ENCODE assay signal across 9 mouse cellular contexts in the genomic region with DNA sequence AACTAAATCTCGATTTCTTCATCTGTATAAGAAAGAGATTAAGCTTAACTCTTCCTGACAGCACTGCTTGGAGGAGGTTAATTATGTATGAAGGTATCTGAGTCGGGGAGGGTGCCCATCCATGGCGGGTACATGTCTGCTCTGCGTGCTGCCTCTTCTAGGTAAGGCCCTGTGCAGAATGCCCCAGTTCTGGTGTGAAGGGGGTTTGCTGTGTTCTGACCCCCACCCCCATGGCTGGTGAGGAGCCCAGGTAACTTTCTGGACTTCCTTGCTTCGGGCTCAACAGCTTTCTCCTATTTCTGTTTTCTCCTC. TPM values are rescaled to one million over a fixed set of nuclear protein-coding genes. Genes with fewer than 3 reads are reported as not detected.
A peak's percentile ranks its signal among the peaks of the same experiment; 100 is the strongest.
DNase-seq lines count a peak whose midpoint lies in the region; ATAC-seq lines count a peak whose summit lies in the region.
"Had no signal": no experiment of that assay in that cellular context is flagged by ENCODE, and none has a peak within 500 bp of the region (broad histone marks: within the 10 kb centered on the region; RNA-seq: fewer than 3 reads in every experiment).

No protein-coding gene starts in this region.

- peak overlapping the region; percentile 28 for H3K4me2 ChIP-seq in embryonic facial prominence, embryonic 12.5 days (replicated peaks)
- no peak overlapping the region for H3K4me2 ChIP-seq in intestine, embryonic 14.5 days (ENCODE audit: low read length)
- H3K4me2 ChIP-seq in midbrain, embryonic 16.5 days (ENCODE audit: low read length), result peak overlapping the region; percentile 44

- H3K27ac ChIP-seq in embryonic facial prominence, embryonic 12.5 days, result no peak overlapping the region
- no peak overlapping the region for H3K27ac ChIP-seq in intestine, embryonic 14.5 days (ENCODE audit: low read depth)
- H3K27ac ChIP-seq in midbrain, embryonic 16.5 days (ENCODE audit: low read length), result peak overlapping the region; percentile 43

- H3K9ac ChIP-seq in embryonic facial prominence, embryonic 12.5 days, result peak overlapping the region; percentile 29
- no peak overlapping the region for H3K9ac ChIP-seq in intestine, embryonic 14.5 days (ENCODE audit: low read length)
- H3K9ac ChIP-seq in midbrain, embryonic 16.5 days (ENCODE audit: low read depth, low read length), result peak overlapping the region; percentile 42

- ATAC-seq in embryonic facial prominence, embryonic 12.5 days (ENCODE audit: insufficient number of reproducible peaks, insufficient read depth, low FRiP score, low TSS enrichment), result peak; percentile 71; the same call in 1 of the 2 replicates
- peak; percentile 28; the same call in 1 of the 2 replicates for ATAC-seq in intestine, embryonic 14.5 days (replicated peaks; ENCODE audit: low FRiP score, low TSS enrichment, low read depth)
- ATAC-seq in midbrain, embryonic 16.5 days, result peak; percentile 63

- H3K9me3 ChIP-seq in embryonic facial prominence, embryonic 12.5 days, result no peaks in the 10 kb centered on the region
- no peaks in the 10 kb centered on the region for H3K9me3 ChIP-seq in intestine, embryonic 14.5 days (ENCODE audit: control insufficient read depth, low read length)
- H3K9me3 ChIP-seq in midbrain, embryonic 16.5 days (replicated peaks; ENCODE audit: control insufficient read depth, low read length, poor library complexity, severe bottlenecking), result no peaks in the 10 kb centered on the region

- WGBS in embryonic facial prominence, embryonic 12.5 days, result 56% methylated on average over 5 of the region's 5 CpGs
- 72% methylated on average over 5 of the region's 5 CpGs for WGBS in intestine, embryonic 14.5 days
- 35% methylated on average over 5 of the region's 5 CpGs for WGBS in midbrain, embryonic 16.5 days

- no peak overlapping the region for H3K4me3 ChIP-seq in embryonic facial prominence, embryonic 12.5 days
- no peak overlapping the region for H3K4me3 ChIP-seq in intestine, embryonic 14.5 days (ENCODE audit: low read depth, low read length)
- H3K4me3 ChIP-seq in midbrain, embryonic 16.5 days (ENCODE audit: low read depth, low read length), result no peak overlapping the region
- H3K4me3 ChIP-seq: myocyte had no signal

- peak; percentile 11 for DNase-seq in kidney, adult 18-20 months
- DNase-seq in kidney, adult 9 months, result no peak
- no peak for DNase-seq in intestine, embryonic 14.5 days (ENCODE audit: low spot score)
- no peak for DNase-seq in urinary bladder, postnatal 4 days (ENCODE audit: low spot score in 2 of 2)
- DNase-seq in testis, postnatal 14 days (ENCODE audit: low spot score), result no peak
- DNase-seq in layer of hippocampus, adult 11-12 months (ENCODE audit: low spot score), result no peak

- H3K36me3 ChIP-seq in embryonic facial prominence, embryonic 12.5 days, result no peaks in the 10 kb centered on the region
- 0 out of 2 replicates have a peak, but pooled peaks cover 3% of the 10 kb centered on the region for H3K36me3 ChIP-seq in intestine, embryonic 14.5 days (ENCODE audit: control insufficient read depth, insufficient read depth, low read length)
- H3K36me3 ChIP-seq in midbrain, embryonic 16.5 days (ENCODE audit: control insufficient read depth, insufficient read depth, low read length), result no peaks in the 10 kb centered on the region

- 0 out of 2 replicates have a peak, but pooled peaks cover 3% of the 10 kb centered on the region for H3K4me1 ChIP-seq in embryonic facial prominence, embryonic 12.5 days
- H3K4me1 ChIP-seq in intestine, embryonic 14.5 days (replicated peaks; ENCODE audit: control insufficient read depth, insufficient read depth, low read length), result peaks cover 5% of the 10 kb centered on the region; the same call in 1 of the 2 replicates
- peaks cover 8% of the 10 kb centered on the region for H3K4me1 ChIP-seq in midbrain, embryonic 16.5 days (ENCODE audit: control insufficient read depth, insufficient read depth, low read length)

- H3K27me3 ChIP-seq in embryonic facial prominence, embryonic 12.5 days, result no peaks in the 10 kb centered on the region
- no peaks in the 10 kb centered on the region for H3K27me3 ChIP-seq in intestine, embryonic 14.5 days (replicated peaks; ENCODE audit: control insufficient read depth, insufficient read depth, low read length)
- no peaks in the 10 kb centered on the region for H3K27me3 ChIP-seq in midbrain, embryonic 16.5 days (ENCODE audit: control insufficient read depth, insufficient read depth, low read depth, low read length)

RNA-seq across cellular contexts. Expression of a gene that starts 20.3 kb away (rescaled TPM):
- 62.8 and 65.3 TPM in 2 replicates for polyA plus RNA-seq in embryonic facial prominence, embryonic 12.5 days (2016; fragmentation: Nextera tagmentation; extraction: Ambion mirVana)
- polyA plus RNA-seq in intestine, embryonic 14.5 days (2014; fragmentation: Nextera tagmentation; extraction: Ambion mirVana), result 58.0 and 63.4 TPM in 2 replicates
- polyA plus RNA-seq in midbrain, embryonic 16.5 days (2015; fragmentation: Nextera tagmentation; extraction: Ambion mirVana), result 105 and 119 TPM in 2 replicates

RNA-seq across cellular contexts. Expression of a gene that starts 23.5 kb away (rescaled TPM):
- 21.4 and 27.6 TPM in 2 replicates for polyA plus RNA-seq in embryonic facial prominence, embryonic 12.5 days (2016; fragmentation: Nextera tagmentation; extraction: Ambion mirVana)
- 11.3 and 13.0 TPM in 2 replicates for polyA plus RNA-seq in intestine, embryonic 14.5 days (2014; fragmentation: Nextera tagmentation; extraction: Ambion mirVana)
- polyA plus RNA-seq in midbrain, embryonic 16.5 days (2015; fragmentation: Nextera tagmentation; extraction: Ambion mirVana), result 4.6 and 4.7 TPM in 2 replicates
